ENCODE assay signal across 10 mouse cellular contexts in the genomic region with DNA sequence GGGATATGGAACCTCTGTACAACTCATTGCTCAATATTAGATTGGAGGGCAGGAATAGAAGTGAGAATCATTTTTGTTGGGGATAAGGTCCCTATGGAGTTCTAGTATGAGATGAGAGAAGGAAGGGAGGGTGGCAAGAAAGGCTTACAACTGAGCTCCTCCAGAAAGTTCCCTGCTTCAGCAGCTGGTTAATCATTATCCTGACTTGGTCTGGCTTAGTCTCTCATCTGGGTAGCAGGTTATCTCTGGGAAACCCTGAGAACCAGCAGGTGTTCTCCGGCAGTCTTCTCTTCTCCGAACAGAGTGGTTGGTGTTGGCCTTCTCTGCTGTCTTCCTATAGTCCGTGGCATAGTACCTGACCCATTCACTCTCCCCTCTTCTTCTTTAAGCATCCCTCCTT. TPM values are rescaled to one million over a fixed set of nuclear protein-coding genes. Genes with fewer than 3 reads are reported as not detected.
A peak's percentile ranks its signal among the peaks of the same experiment; 100 is the strongest.
DNase-seq lines count a peak whose midpoint lies in the region; ATAC-seq lines count a peak whose summit lies in the region.
"Had no signal": no experiment of that assay in that cellular context is flagged by ENCODE, and none has a peak within 500 bp of the region (broad histone marks: within the 10 kb centered on the region; RNA-seq: fewer than 3 reads in every experiment).

No protein-coding gene starts in this region.

- H3K4me1 ChIP-seq in kidney, embryonic 14.5 days (ENCODE audit: control insufficient read depth, insufficient read depth, low read length) = peaks cover 28% of the 10 kb centered on the region
- peaks cover 35% of the 10 kb centered on the region for H3K4me1 ChIP-seq in embryonic facial prominence, embryonic 14.5 days (ENCODE audit: control insufficient read depth, insufficient read depth, low read length)
- H3K4me1 ChIP-seq in hindbrain, embryonic 13.5 days (replicated peaks) = peaks cover 89% of the 10 kb centered on the region
- peaks cover 74% of the 10 kb centered on the region for H3K4me1 ChIP-seq in midbrain, embryonic 15.5 days
- peaks cover 80% of the 10 kb centered on the region for H3K4me1 ChIP-seq in heart, embryonic 10.5 days

- H3K4me3 ChIP-seq in kidney, embryonic 14.5 days (ENCODE audit: low read length) = no peak overlapping the region
- H3K4me3 ChIP-seq in embryonic facial prominence, embryonic 14.5 days (ENCODE audit: low read depth, low read length) = 0 out of 2 replicates have a peak overlapping the region, but pooled peaks have one; percentile 74
- H3K4me3 ChIP-seq in hindbrain, embryonic 13.5 days = peak overlapping the region; percentile 96
- peak overlapping the region; percentile 84 for H3K4me3 ChIP-seq in midbrain, embryonic 15.5 days
- H3K4me3 ChIP-seq in heart, embryonic 10.5 days = no peak overlapping the region
- H3K4me3 ChIP-seq: heart, embryonic 15.5 days; limb, embryonic 13.5 days had no signal

- no peaks in the 10 kb centered on the region for H3K9me3 ChIP-seq in kidney, embryonic 14.5 days (ENCODE audit: control insufficient read depth, low read length)
- no peaks in the 10 kb centered on the region for H3K9me3 ChIP-seq in embryonic facial prominence, embryonic 14.5 days (ENCODE audit: control insufficient read depth, low read length)
- H3K9me3 ChIP-seq in hindbrain, embryonic 13.5 days = no peaks in the 10 kb centered on the region
- no peaks in the 10 kb centered on the region for H3K9me3 ChIP-seq in midbrain, embryonic 15.5 days
- H3K9me3 ChIP-seq in heart, embryonic 10.5 days = no peaks in the 10 kb centered on the region
- H3K9me3 ChIP-seq: heart, embryonic 15.5 days; limb, embryonic 13.5 days had no signal

- H3K4me2 ChIP-seq in kidney, embryonic 14.5 days (replicated peaks; ENCODE audit: low read depth, low read length) = no peak overlapping the region
- H3K4me2 ChIP-seq in embryonic facial prominence, embryonic 14.5 days (ENCODE audit: low read depth, low read length) = peak overlapping the region; percentile 97
- peak overlapping the region; percentile 63 for H3K4me2 ChIP-seq in hindbrain, embryonic 13.5 days
- peak overlapping the region; percentile 62 for H3K4me2 ChIP-seq in midbrain, embryonic 15.5 days

- DNase-seq in kidney, adult 9 months = peak; percentile 68
- DNase-seq in embryonic facial prominence, embryonic 14.5 days (ENCODE audit: low spot score) = no peak
- DNase-seq in retina, postnatal 1 day = no peak
- DNase-seq in heart, embryonic 10.5 days (ENCODE audit: low spot score) = no peak

- no peak overlapping the region for H3K9ac ChIP-seq in kidney, embryonic 14.5 days (ENCODE audit: low read depth, low read length)
- H3K9ac ChIP-seq in embryonic facial prominence, embryonic 14.5 days (ENCODE audit: low read depth, low read length) = no peak overlapping the region
- H3K9ac ChIP-seq in hindbrain, embryonic 13.5 days = peak overlapping the region; percentile 97
- H3K9ac ChIP-seq in midbrain, embryonic 15.5 days = no peak overlapping the region
- H3K9ac ChIP-seq: heart, embryonic 15.5 days; limb, embryonic 13.5 days had no signal

- H3K27ac ChIP-seq in kidney, embryonic 14.5 days (ENCODE audit: low read depth, low read length) = no peak overlapping the region
- no peak overlapping the region for H3K27ac ChIP-seq in embryonic facial prominence, embryonic 14.5 days (replicated peaks; ENCODE audit: low read depth, low read length)
- H3K27ac ChIP-seq in hindbrain, embryonic 13.5 days = peak overlapping the region; percentile 73; the same call in 1 of the 2 replicates
- H3K27ac ChIP-seq in midbrain, embryonic 15.5 days = no peak overlapping the region
- no peak overlapping the region for H3K27ac ChIP-seq in heart, embryonic 10.5 days
- H3K27ac ChIP-seq: limb, embryonic 13.5 days had no signal

- WGBS in kidney, embryonic 14.5 days = 88% methylated on average over 3 of the region's 3 CpGs
- 86% methylated on average over 3 of the region's 3 CpGs for WGBS in embryonic facial prominence, embryonic 14.5 days
- 61% methylated on average over 3 of the region's 3 CpGs for WGBS in hindbrain, embryonic 13.5 days
- 76% methylated on average over 3 of the region's 3 CpGs for WGBS in midbrain, embryonic 15.5 days
- 75% methylated on average over 3 of the region's 3 CpGs for WGBS in heart, embryonic 10.5 days

- ATAC-seq in kidney, embryonic 14.5 days (ENCODE audit: low FRiP score, low TSS enrichment) = no peak
- no peak for ATAC-seq in embryonic facial prominence, embryonic 14.5 days (ENCODE audit: low read depth)
- no peak for ATAC-seq in hindbrain, embryonic 13.5 days (ENCODE audit: low FRiP score)
- ATAC-seq in midbrain, embryonic 15.5 days (replicated peaks) = no peak
- ATAC-seq in megakaryocyte-erythroid progenitor cell, adult 5-6 weeks (replicated peaks; ENCODE audit: low FRiP score, low TSS enrichment, poor library complexity, severe bottlenecking) = no peak

- H3K36me3 ChIP-seq in kidney, embryonic 14.5 days (ENCODE audit: control insufficient read depth, insufficient read depth, low read length) = no peaks in the 10 kb centered on the region
- no peaks in the 10 kb centered on the region for H3K36me3 ChIP-seq in embryonic facial prominence, embryonic 14.5 days (ENCODE audit: control insufficient read depth, insufficient read depth, low read length)
- H3K36me3 ChIP-seq in hindbrain, embryonic 13.5 days = 0 out of 2 replicates have a peak, but pooled peaks cover 3% of the 10 kb centered on the region
- no peaks in the 10 kb centered on the region for H3K36me3 ChIP-seq in midbrain, embryonic 15.5 days (replicated peaks)
- H3K36me3 ChIP-seq in heart, embryonic 10.5 days = no peaks in the 10 kb centered on the region
- H3K36me3 ChIP-seq: heart, embryonic 15.5 days; limb, embryonic 13.5 days had no signal

- 0 out of 2 replicates have a peak, but pooled peaks cover 2% of the 10 kb centered on the region for H3K27me3 ChIP-seq in kidney, embryonic 14.5 days (ENCODE audit: control insufficient read depth, insufficient read depth, low read length)
- no peaks in the 10 kb centered on the region for H3K27me3 ChIP-seq in embryonic facial prominence, embryonic 14.5 days (replicated peaks; ENCODE audit: control insufficient read depth, insufficient read depth, low read length)
- no peaks in the 10 kb centered on the region for H3K27me3 ChIP-seq in hindbrain, embryonic 13.5 days
- no peaks in the 10 kb centered on the region for H3K27me3 ChIP-seq in midbrain, embryonic 15.5 days (replicated peaks)
- H3K27me3 ChIP-seq in heart, embryonic 10.5 days (ENCODE audit: insufficient read depth, poor library complexity, severe bottlenecking) = 0 out of 2 replicates have a peak, but pooled peaks cover 11% of the 10 kb centered on the region
- H3K27me3 ChIP-seq: heart, embryonic 15.5 days had no signal

RNA-seq across cellular contexts. Expression of a gene that starts 5.6 kb away (rescaled TPM):
- polyA plus RNA-seq in kidney, embryonic 14.5 days (2014; fragmentation: Nextera tagmentation; extraction: Ambion mirVana) = 4.4 and 7.4 TPM in 2 replicates
- polyA plus RNA-seq in embryonic facial prominence, embryonic 14.5 days (2014; fragmentation: Nextera tagmentation; extraction: Ambion mirVana) = 12.8 and 14.8 TPM in 2 replicates
- polyA plus RNA-seq in hindbrain, embryonic 13.5 days (2015; fragmentation: Nextera tagmentation; extraction: Ambion mirVana) = 36.1 and 36.5 TPM in 2 replicates
- polyA plus RNA-seq in midbrain, embryonic 15.5 days (2015; fragmentation: Nextera tagmentation; extraction: Ambion mirVana) = 22.4 and 23.8 TPM in 2 replicates
- 0.77 and 1.5 TPM in 2 replicates for total RNA-seq in megakaryocyte-erythroid progenitor cell, adult 5-6 weeks (2014; fragmentation: Nextera tagmentation)
- 0.09 and 0.38 TPM in 2 replicates for total RNA-seq in megakaryocyte-erythroid progenitor cell, adult 5-6 weeks (2017)
- polyA plus RNA-seq in heart, embryonic 10.5 days (2016; fragmentation: Nextera tagmentation; extraction: Ambion mirVana) = 5.8 and 8.2 TPM in 2 replicates

Comparison
In these comparisons a context has a peak if more than half of its experiments do, and no peak if none do; other contexts are left out.
1. H3K4me3 ChIP-seq: peak in embryonic facial prominence, embryonic 14.5 days (single experiment), hindbrain, embryonic 13.5 days (single experiment) and midbrain, embryonic 15.5 days (single experiment); none in kidney, embryonic 14.5 days (single experiment) and heart, embryonic 10.5 days (single experiment).